Mouse (Mus musculus) limb, embryonic 11.5 days (tissue): ENCODE results near the gene Ppp1ca. TPM values are rescaled to one million over a fixed set of nuclear protein-coding genes. Genes with fewer than 3 reads are reported as not detected.
A peak's percentile ranks its signal among the peaks of the same experiment; 100 is the strongest.

ENCODE experiments used
- ATAC-seq: fragments of 200-750 bp; cut with Nextera tagmentation; 2 replicates; pipeline ENCODE4 v1.8.0; 2017; ENCODE audit warnings: low read depth; ENCODE audit not compliant: insufficient number of reproducible peaks, low FRiP score, low TSS enrichment
- DNase-seq: peaks from one replicate; pipeline ENCODE4 v3.0.0-alpha.2; 2015; ENCODE audit warnings: low spot score
- H3K27ac ChIP-seq: fragments of 300-500 bp; sonication (generic); replicated peaks from 2 replicates; pipeline ENCODE4 v1.5.1; 2014; ENCODE audit warnings: low read depth, mild to moderate bottlenecking, low read length
- H3K27me3 ChIP-seq: fragments of 300-500 bp; sonication (generic); 2 replicates; pipeline ENCODE4 v1.6.1; 2014; ENCODE audit warnings: mild to moderate bottlenecking, low read length, mixed read lengths; ENCODE audit not compliant: control insufficient read depth, insufficient read depth
- H3K36me3 ChIP-seq: fragments of 300-500 bp; sonication (generic); 2 replicates; pipeline ENCODE4 v1.6.1; 2014; ENCODE audit warnings: mild to moderate bottlenecking, low read length, moderate library complexity, mixed read lengths; ENCODE audit not compliant: control insufficient read depth, insufficient read depth
- H3K4me1 ChIP-seq: fragments of 300-500 bp; sonication (generic); 2 replicates; pipeline ENCODE4 v1.6.1; 2014; ENCODE audit warnings: low read length, mixed read lengths; ENCODE audit not compliant: control insufficient read depth, insufficient read depth
- H3K4me2 ChIP-seq: fragments of 300-500 bp; sonication (generic); 2 replicates; pipeline ENCODE4 v1.6.1; 2014; ENCODE audit warnings: low read depth, mild to moderate bottlenecking, moderate library complexity; ENCODE audit not compliant: severe bottlenecking
- H3K4me3 ChIP-seq: fragments of 300-500 bp; sonication (generic); 2 replicates; pipeline ENCODE4 v1.5.1; 2014; ENCODE audit warnings: low read depth, low read length
- H3K9ac ChIP-seq: fragments of 300-500 bp; sonication (generic); 2 replicates; pipeline ENCODE4 v1.6.1; 2014; ENCODE audit warnings: mild to moderate bottlenecking, low read length
- H3K9me3 ChIP-seq: fragments of 300-500 bp; sonication (generic); 2 replicates; pipeline ENCODE4 v1.6.1; 2016; ENCODE audit warnings: low read length; ENCODE audit not compliant: control insufficient read depth
- WGBS: fragments of 180-500 bp; shearing (Covaris S2); extraction: QIAGEN DNeasy Blood & Tissue Kit; methylation state at CpG from one replicate; pipeline ENCODE4 v1.1.7; 2014; 5-methylcytosine and 5-hydroxymethylcytosine counted together
- polyA plus RNA-seq: library from polyadenylated mRNA; unstranded; fragments of >200 nt; fragmentation: Nextera tagmentation; extraction: Ambion mirVana; gene quantifications from 2 replicates; pipeline ENCODE4 v1.2.1, GENCODE M21; 2014

Gene Ppp1ca
- polyA plus RNA-seq, 1 experiment from 2014 or later: 995 TPM

- Histone ChIP-seq H3K4me1 (peaks cover 15% of the 10 kb centered on the region), H3K4me2 (no peak overlapping the region), H3K27me3 (no peaks in the 10 kb centered on the region), H3K9ac (peak overlapping the region; percentile 12), H3K36me3 (no peaks in the 10 kb centered on the region; the same call in 1 of the 2 replicates), H3K9me3 (no peaks in the 10 kb centered on the region), H3K4me3 (no peak overlapping the region), H3K27ac (no peak overlapping the region)
- 64% methylated on average over 13 of the region's 13 CpGs for WGBS
- ATAC-seq (no peak), DNase-seq (no peak)
Observed at GRCm38 (mm10) chr19:4171393-4172290, 20.2 kb upstream of the Ppp1ca start.

- Histone ChIP-seq H3K4me1 (peaks cover 15% of the 10 kb centered on the region), H3K27me3 (no peaks in the 10 kb centered on the region), H3K9me3 (no peaks in the 10 kb centered on the region), H3K36me3 (no peaks in the 10 kb centered on the region; the same call in 1 of the 2 replicates), H3K4me2 (no peak overlapping the region), H3K27ac (no peak overlapping the region), H3K4me3 (no peak overlapping the region), H3K9ac (no peak overlapping the region)
- WGBS: 42% methylated on average over 11 of the region's 11 CpGs
- ATAC-seq (no peak), DNase-seq (no peak)
Observed at GRCm38 (mm10) chr19:4172925-4173324, 18.9 kb upstream of the Ppp1ca start.

GRCm38 (mm10) chr19:4175368-4175947, 16.4 kb upstream of the Ppp1ca start, which contains the start of gene Carns1:
TSS of gene Carns1 (minus strand) at chr19:4175479.
- Histone ChIP-seq H3K9ac (no peak within 1 kb of the TSS), H3K9me3 (no peaks in the 10 kb centered on the region), H3K27me3 (no peaks in the 10 kb centered on the region), H3K4me1 (peaks cover 10% of the 10 kb centered on the region), H3K36me3 (no peaks in the 10 kb centered on the region; the same call in 1 of the 2 replicates), H3K4me2 (peak within 1 kb of the TSS; percentile 38; the same call in 1 of the 2 replicates), H3K4me3 (no peak within 1 kb of the TSS), H3K27ac (no peak within 1 kb of the TSS)
- ATAC-seq (no peak), DNase-seq (no peak)
- WGBS: 4% methylated on average over 11 of the region's 11 CpGs

- Histone ChIP-seq H3K36me3 (no peaks in the 10 kb centered on the region), H3K27ac (no peak overlapping the region), H3K4me2 (no peak overlapping the region), H3K4me3 (no peak overlapping the region), H3K9me3 (no peaks in the 10 kb centered on the region), H3K27me3 (no peaks in the 10 kb centered on the region), H3K4me1 (peaks cover 8% of the 10 kb centered on the region; the same call in 1 of the 2 replicates), H3K9ac (no peak overlapping the region)
- DNase-seq: no peak
- ATAC-seq: no peak
- 90% methylated on average over 7 of the region's 7 CpGs for WGBS
Observed at GRCm38 (mm10) chr19:4180411-4180810, 11.5 kb upstream of the Ppp1ca start.

- H3K4me2 ChIP-seq: no peak overlapping the region
- H3K27ac ChIP-seq: no peak overlapping the region
- H3K9me3 ChIP-seq: no peaks in the 10 kb centered on the region
- H3K36me3 ChIP-seq: no peaks in the 10 kb centered on the region
- DNase-seq (no peak), ATAC-seq (no peak)
- H3K9ac ChIP-seq: no peak overlapping the region
- peaks cover 6% of the 10 kb centered on the region; the same call in 1 of the 2 replicates for H3K4me1 ChIP-seq
- WGBS: 51% methylated on average over 3 of the region's 3 CpGs
- H3K4me3 ChIP-seq: no peak overlapping the region
- no peaks in the 10 kb centered on the region for H3K27me3 ChIP-seq
Observed at GRCm38 (mm10) chr19:4181892-4182291, 10.0 kb upstream of the Ppp1ca start.

- ATAC-seq (no peak), DNase-seq (no peak)
- Histone ChIP-seq H3K27ac (no peak overlapping the region), H3K4me2 (no peak overlapping the region), H3K27me3 (no peaks in the 10 kb centered on the region), H3K4me3 (no peak overlapping the region), H3K36me3 (no peaks in the 10 kb centered on the region), H3K4me1 (peaks cover 6% of the 10 kb centered on the region; the same call in 1 of the 2 replicates), H3K9me3 (no peaks in the 10 kb centered on the region), H3K9ac (no peak overlapping the region)
- WGBS: 83% methylated on average over 2 of the region's 2 CpGs
Observed at GRCm38 (mm10) chr19:4183689-4184088, 8.2 kb upstream of the Ppp1ca start.

GRCm38 (mm10) chr19:4184976-4185975, 6.6 kb upstream of the Ppp1ca start:
- Histone ChIP-seq H3K36me3 (no peaks in the 10 kb centered on the region), H3K4me1 (peaks cover 6% of the 10 kb centered on the region; the same call in 1 of the 2 replicates), H3K27ac (no peak overlapping the region), H3K4me3 (no peak overlapping the region), H3K27me3 (no peaks in the 10 kb centered on the region), H3K4me2 (no peak overlapping the region), H3K9me3 (no peaks in the 10 kb centered on the region), H3K9ac (no peak overlapping the region)
- DNase-seq (no peak), ATAC-seq (no peak)
- WGBS: 61% methylated on average over 15 of the region's 15 CpGs

GRCm38 (mm10) chr19:4187303-4187702, 4.6 kb upstream of the Ppp1ca start:
- no peaks in the 10 kb centered on the region for H3K27me3 ChIP-seq
- ATAC-seq (no peak), DNase-seq (no peak)
- H3K4me3 ChIP-seq: no peak overlapping the region
- H3K36me3 ChIP-seq: no peaks in the 10 kb centered on the region
- H3K27ac ChIP-seq: no peak overlapping the region
- WGBS: 60% methylated on average over 3 of the region's 3 CpGs
- no peak overlapping the region for H3K9ac ChIP-seq
- H3K4me1 ChIP-seq: peaks cover 8% of the 10 kb centered on the region; the same call in 1 of the 2 replicates
- no peak overlapping the region for H3K4me2 ChIP-seq
- no peaks in the 10 kb centered on the region for H3K9me3 ChIP-seq
